Mouse (Mus musculus) embryonic facial prominence, embryonic 11.5 days (tissue): Measurements from ENCODE around the gene Pex5. TPM values are rescaled to one million over a fixed set of nuclear protein-coding genes. Genes with fewer than 3 reads are reported as not detected.

Source experiments
- ATAC-seq: fragments of 200-750 bp; cut with Nextera tagmentation; replicated peaks from 2 replicates; pipeline ENCODE4 v1.8.0; 2017; ENCODE audit warnings: low read depth; ENCODE audit not compliant: insufficient number of reproducible peaks, low FRiP score, low TSS enrichment
- DNase-seq: peaks from one replicate; pipeline ENCODE4 v3.0.0-alpha.2; 2015; ENCODE audit warnings: low spot score
- H3K27ac ChIP-seq: fragments of 300-500 bp; sonication (generic); replicated peaks from 2 replicates; pipeline ENCODE4 v1.5.1; 2014; ENCODE audit warnings: mild to moderate bottlenecking, low read depth, low read length, control low read depth
- H3K27me3 ChIP-seq: fragments of 300-500 bp; sonication (generic); 2 replicates; pipeline ENCODE4 v1.6.1; 2014; ENCODE audit warnings: mild to moderate bottlenecking, low read length, moderate library complexity, mixed read lengths; ENCODE audit not compliant: control insufficient read depth, insufficient read depth
- H3K36me3 ChIP-seq: fragments of 300-500 bp; sonication (generic); replicated peaks from 2 replicates; pipeline ENCODE4 v1.6.1; 2014; ENCODE audit warnings: low read depth, mild to moderate bottlenecking, low read length, moderate library complexity, mixed read lengths; ENCODE audit not compliant: control insufficient read depth, insufficient read depth
- H3K4me1 ChIP-seq: fragments of 300-500 bp; sonication (generic); 2 replicates; pipeline ENCODE4 v1.6.1; 2014; ENCODE audit warnings: low read length, mixed read lengths; ENCODE audit not compliant: control insufficient read depth, insufficient read depth
- H3K4me2 ChIP-seq: fragments of 300-500 bp; sonication (generic); 2 replicates; pipeline ENCODE4 v1.6.1; 2014; ENCODE audit warnings: low read depth, mild to moderate bottlenecking, control low read depth, low read length, moderate library complexity
- H3K4me3 ChIP-seq: fragments of 300-500 bp; sonication (generic); 2 replicates; pipeline ENCODE4 v1.5.1; 2014; ENCODE audit warnings: low read depth, low read length, control low read depth
- H3K9ac ChIP-seq: fragments of 300-500 bp; sonication (generic); replicated peaks from 2 replicates; pipeline ENCODE4 v1.6.1; 2014; ENCODE audit warnings: mild to moderate bottlenecking, control low read depth, low read length
- H3K9me3 ChIP-seq: fragments of 300-500 bp; sonication (generic); replicated peaks from 2 replicates; pipeline ENCODE4 v1.6.1; 2016; ENCODE audit warnings: mild to moderate bottlenecking, low read length, inconsistent platforms, mixed read lengths; ENCODE audit not compliant: control insufficient read depth
- WGBS: fragments of 180-500 bp; shearing (Covaris S2); extraction: QIAGEN DNeasy Blood & Tissue Kit; methylation state at CpG from one replicate; pipeline ENCODE4 v1.1.7; 2014; 5-methylcytosine and 5-hydroxymethylcytosine counted together
- polyA plus RNA-seq: library from polyadenylated mRNA; unstranded; fragments of >200 nt; fragmentation: Nextera tagmentation; extraction: Ambion mirVana; gene quantifications from 2 replicates; pipeline ENCODE4 v1.2.1, GENCODE M21; 2014

The Pex5 gene
- polyA plus RNA-seq, 1 experiment from 2014 or later: 38.5 TPM

DNA sequence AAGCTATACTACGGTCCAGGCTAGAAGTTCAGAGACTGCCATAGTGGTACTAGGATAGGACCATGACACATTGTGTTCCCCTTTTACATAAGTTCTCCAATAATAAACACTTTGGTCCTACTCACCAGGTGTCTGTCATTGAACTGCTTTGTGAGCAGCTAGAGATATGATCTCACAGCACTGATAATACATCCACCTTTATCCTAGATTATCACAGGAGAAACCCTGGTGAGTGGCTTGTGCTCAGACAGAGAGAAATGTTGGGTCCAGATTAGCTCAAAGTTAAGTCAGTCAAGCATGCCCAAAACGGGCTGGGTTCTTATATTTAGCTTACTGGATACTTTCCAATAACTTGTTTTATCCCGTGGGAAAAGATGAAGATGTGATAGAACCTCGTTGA lies 40.2 kb downstream of the Pex5 start:
- Histone ChIP-seq H3K36me3 (no peaks in the 10 kb centered on the region), H3K9me3 (no peaks in the 10 kb centered on the region), H3K4me3 (no peak overlapping the region), H3K27ac (no peak overlapping the region), H3K4me2 (no peak overlapping the region), H3K27me3 (no peaks in the 10 kb centered on the region), H3K4me1 (no peaks in the 10 kb centered on the region), H3K9ac (no peak overlapping the region)
- DNase-seq (no peak), ATAC-seq (no peak)
- 81% methylated on average over 4 of the region's 4 CpGs for WGBS

DNA sequence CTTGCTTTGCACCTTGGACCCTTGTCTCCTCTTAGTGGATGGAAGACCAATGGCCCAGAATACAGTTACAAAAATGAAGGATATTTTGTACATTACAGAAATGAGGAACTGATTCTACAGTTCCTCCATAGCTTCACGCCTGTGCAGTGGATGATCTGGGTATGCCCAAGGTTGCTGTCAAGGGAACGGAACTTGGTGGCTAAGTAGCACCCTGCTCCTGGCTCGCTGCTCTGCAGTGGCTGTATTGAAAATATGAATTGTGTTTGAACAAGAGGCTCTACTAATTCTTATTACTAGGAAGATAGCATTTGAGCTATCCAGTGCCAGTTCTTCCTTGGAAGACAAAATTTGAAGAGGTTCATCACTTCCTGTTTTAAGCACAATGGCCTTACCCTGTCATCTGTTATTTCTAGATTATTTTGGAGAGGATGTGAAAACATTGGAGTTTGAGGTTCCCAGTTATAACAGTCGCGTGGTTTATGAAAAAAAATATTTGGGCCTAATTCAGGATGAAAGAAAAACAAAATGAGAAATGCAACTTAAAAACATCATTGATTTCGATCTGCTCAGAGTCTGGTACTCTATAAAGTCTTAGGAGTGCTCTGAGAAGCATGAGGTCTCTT lies 41.2 kb downstream of the Pex5 start:
- ATAC-seq (no peak), DNase-seq (no peak)
- Histone ChIP-seq H3K4me2 (no peak overlapping the region), H3K4me1 (no peaks in the 10 kb centered on the region), H3K36me3 (no peaks in the 10 kb centered on the region), H3K27me3 (no peaks in the 10 kb centered on the region), H3K4me3 (no peak overlapping the region), H3K9me3 (no peaks in the 10 kb centered on the region), H3K27ac (no peak overlapping the region), H3K9ac (no peak overlapping the region)
- 87% methylated on average over 6 of the region's 6 CpGs for WGBS

DNA sequence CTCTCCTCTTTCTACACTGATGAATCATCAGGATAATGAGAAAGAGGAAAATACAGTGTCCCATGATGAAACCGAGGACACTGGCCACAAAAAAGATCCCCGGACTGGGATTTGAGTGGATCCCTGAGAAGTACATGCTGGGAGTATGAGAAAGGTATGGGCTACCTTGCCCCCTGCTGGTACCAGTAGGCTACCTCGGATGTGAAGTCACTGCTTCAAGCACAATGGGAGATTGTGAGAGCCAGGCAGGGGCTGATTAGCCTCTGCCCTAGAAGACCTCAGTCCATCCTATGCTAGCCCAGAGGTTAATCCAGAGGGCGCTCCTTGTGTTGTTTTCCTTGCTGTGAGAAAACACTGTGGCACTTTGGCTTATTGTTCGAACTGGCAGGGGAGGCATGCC lies 50.5 kb downstream of the Pex5 start:
- H3K9ac ChIP-seq: no peak overlapping the region
- DNase-seq (no peak), ATAC-seq (no peak)
- no peaks in the 10 kb centered on the region for H3K36me3 ChIP-seq
- no peaks in the 10 kb centered on the region for H3K4me1 ChIP-seq
- H3K4me3 ChIP-seq: no peak overlapping the region
- no peak overlapping the region for H3K4me2 ChIP-seq
- WGBS: 41% methylated on average over 5 of the region's 5 CpGs
- H3K9me3 ChIP-seq: no peaks in the 10 kb centered on the region
- no peaks in the 10 kb centered on the region for H3K27me3 ChIP-seq
- no peak overlapping the region for H3K27ac ChIP-seq

GRCm38 (mm10) chr6:124360549-124360948 lies 54.3 kb downstream of the Pex5 start:
- no peak overlapping the region for H3K4me3 ChIP-seq

GRCm38 (mm10) chr6:124358953-124359352 lies 55.9 kb downstream of the Pex5 start:
- no peak overlapping the region for H3K27ac ChIP-seq
- WGBS: 85% methylated on average over 6 of the region's 6 CpGs
- DNase-seq (no peak), ATAC-seq (no peak)
- H3K27me3 ChIP-seq: no peaks in the 10 kb centered on the region
- H3K36me3 ChIP-seq: no peaks in the 10 kb centered on the region
- no peak overlapping the region for H3K9ac ChIP-seq
- no peaks in the 10 kb centered on the region for H3K9me3 ChIP-seq
- no peak overlapping the region for H3K4me3 ChIP-seq
- H3K4me2 ChIP-seq: no peak overlapping the region
- no peaks in the 10 kb centered on the region for H3K4me1 ChIP-seq

More at GRCm38 (mm10) chr6:124360549-124360948, 54.3 kb downstream of the Pex5 start:
- H3K4me2 ChIP-seq: no peak overlapping the region
- H3K9me3 ChIP-seq: no peaks in the 10 kb centered on the region
- H3K27me3 ChIP-seq: no peaks in the 10 kb centered on the region
- no peak overlapping the region for H3K9ac ChIP-seq
- no peaks in the 10 kb centered on the region for H3K4me1 ChIP-seq
- no peaks in the 10 kb centered on the region for H3K36me3 ChIP-seq
- 51% methylated on average over 6 of the region's 6 CpGs for WGBS
- no peak overlapping the region for H3K27ac ChIP-seq
- no peak for DNase-seq
- ATAC-seq: no peak

DNA sequence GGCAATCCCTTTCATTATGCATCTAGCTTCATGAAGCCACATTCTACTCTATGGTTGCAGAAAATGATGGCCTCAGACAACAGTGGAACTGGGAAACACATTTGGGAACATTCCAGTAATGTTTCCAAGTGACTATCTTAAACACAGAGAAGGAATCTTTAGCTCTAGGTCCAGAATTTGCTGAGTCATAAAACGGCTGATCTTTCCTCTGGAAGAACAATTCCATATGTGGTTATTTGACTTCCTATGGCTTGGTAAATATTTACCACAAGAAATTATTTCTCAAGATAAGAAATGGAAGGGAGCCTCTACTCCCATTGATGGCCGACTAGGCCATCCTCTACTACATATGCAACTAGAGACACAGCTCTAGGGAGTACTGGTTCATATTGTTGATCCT lies 61.6 kb downstream of the Pex5 start:
- Histone ChIP-seq H3K27me3 (no peaks in the 10 kb centered on the region), H3K36me3 (no peaks in the 10 kb centered on the region), H3K27ac (no peak overlapping the region), H3K9ac (no peak overlapping the region), H3K9me3 (no peaks in the 10 kb centered on the region), H3K4me2 (no peak overlapping the region), H3K4me1 (no peaks in the 10 kb centered on the region), H3K4me3 (no peak overlapping the region)
- ATAC-seq (no peak), DNase-seq (no peak)
- 82% methylated on average over 2 of the region's 2 CpGs for WGBS

Other genes with a start within 250 kb of the Pex5 start
- not detected in 2 replicates for gene Vmn2r27, start 183.2 kb downstream of the Pex5 start, polyA plus RNA-seq
- gene Cd163, start 110.4 kb downstream of the Pex5 start, polyA plus RNA-seq: not detected in 2 replicates
- 6.3 and 6.4 TPM in 2 replicates for gene Clstn3, start 49.7 kb upstream of the Pex5 start, polyA plus RNA-seq
- 0.29 and 0.38 TPM in 2 replicates for gene C1rl, start 78.0 kb upstream of the Pex5 start, polyA plus RNA-seq
- 0.08 and 0.20 TPM in 2 replicates for gene C1ra, start 97.3 kb upstream of the Pex5 start, polyA plus RNA-seq
- gene C1s1, start 127.3 kb upstream of the Pex5 start, polyA plus RNA-seq: 0.29 and 1.2 TPM in 2 replicates
- gene C1rb, start 155.2 kb upstream of the Pex5 start, polyA plus RNA-seq: not detected in 2 replicates
- gene C1s2, start 221.0 kb upstream of the Pex5 start, polyA plus RNA-seq: not detected in 2 replicates
- 33.4 and 43.6 TPM in 2 replicates for gene Lpcat3, start 248.0 kb upstream of the Pex5 start, polyA plus RNA-seq